Comparison of ENCODE assay signal across 27 mouse cellular contexts in genomic region chrX:6370706-6371105, GRCm38 (mm10). TPM values are rescaled to one million over a fixed set of nuclear protein-coding genes. Genes with fewer than 3 reads are reported as not detected.
A peak's percentile ranks its signal among the peaks of the same experiment; 100 is the strongest.
DNase-seq lines count a peak whose midpoint lies in the region; ATAC-seq lines count a peak whose summit lies in the region.
"Had no signal": no experiment of that assay in that cellular context is flagged by ENCODE, and none has a peak within 500 bp of the region (broad histone marks: within the 10 kb centered on the region; RNA-seq: fewer than 3 reads in every experiment).

No protein-coding gene starts in this region.

- no peaks in the 10 kb centered on the region for H3K4me1 ChIP-seq in hindbrain, embryonic 12.5 days

- no peaks in the 10 kb centered on the region for H3K36me3 ChIP-seq in hindbrain, embryonic 12.5 days
- H3K36me3 ChIP-seq: G1E had no signal

- DNase-seq in 3134 (ENCODE audit: extremely low read depth, insufficient read length, low spot score): peak; percentile 21
- DNase-seq in 3T3-L1 (ENCODE audit: low read depth, low spot score): peak; percentile 71
- DNase-seq in NIH3T3 (ENCODE audit: low read depth): peak; percentile 62
- DNase-seq in large intestine, adult 2 months (ENCODE audit: low read depth, low spot score): peak; percentile 7
- no peak for DNase-seq in testis, postnatal 14 days (ENCODE audit: low spot score)
- no peak for DNase-seq in testis, postnatal 10 days (ENCODE audit: low spot score)
- DNase-seq in left cerebral cortex, postnatal 25 days (ENCODE audit: low spot score in 2 of 2): no peak
- DNase-seq: adrenal gland, adult 2 months; adrenal gland, adult 8-10 months; adrenal gland, postnatal 10 days; adrenal gland, postnatal 14 days; adrenal gland, postnatal 25 days; adrenal gland, postnatal 36 days; B cell, adult 2 months; cerebellum, adult 11 months; cerebellum, adult 11-12 months; cerebellum, adult 18-20 months; cerebellum, adult 2 months; cerebellum, adult 8-10 months had no signal

- intact Hi-C loops in left cerebral cortex, postnatal 25 days (cut with DNase I): no loop called here

- H3K4me2 ChIP-seq in hindbrain, embryonic 12.5 days (replicated peaks): no peak overlapping the region

- WGBS in large intestine, adult 2 months: 44% methylated on average over 3 of the region's 3 CpGs
- 88% methylated on average over 3 of the region's 3 CpGs for WGBS in hindbrain, embryonic 12.5 days

- no peaks in the 10 kb centered on the region for H3K27me3 ChIP-seq in hindbrain, embryonic 12.5 days
- H3K27me3 ChIP-seq: CH12.LX, Patski had no signal

- no peaks in the 10 kb centered on the region for H3K9me3 ChIP-seq in hindbrain, embryonic 12.5 days (replicated peaks)
- H3K9me3 ChIP-seq: G1E had no signal

- H3K9ac ChIP-seq in hindbrain, embryonic 12.5 days: no peak overlapping the region

- no peak for ATAC-seq in hindbrain, embryonic 12.5 days (ENCODE audit: low FRiP score)
- ATAC-seq: activated CD4-positive, CD25-positive, alpha-beta regulatory T cell, adult 4 months; CD4-positive, CD25-positive, alpha-beta regulatory T cell, adult 4 months; Patski had no signal

- H3K27ac ChIP-seq in hindbrain, embryonic 12.5 days: no peak overlapping the region

- no peak overlapping the region for H3K4me3 ChIP-seq in hindbrain, embryonic 12.5 days

RNA-seq across cellular contexts. Expression of gene Shroom4, which starts 28.9 kb away (rescaled TPM):
- polyA plus RNA-seq in large intestine, adult 2 months (2012; rRNA removed): 0.40 and 0.45 TPM in 2 replicates
- 1 to 10 TPM; 4.0 to 5.2 TPM for total RNA-seq in left cerebral cortex, postnatal 25 days (2021)
- 5.0 and 7.1 TPM in 2 replicates for polyA plus RNA-seq in hindbrain, embryonic 12.5 days (2016; fragmentation: Nextera tagmentation; extraction: Ambion mirVana)
- total RNA-seq: MEL had no signal
- polyA plus RNA-seq: CD4-positive, CD25-positive, alpha-beta regulatory T cell, adult 4 months; G1E had no signal

RNA-seq across cellular contexts. Expression of gene Bmp15, which starts 50.2 kb away (rescaled TPM):
- polyA plus RNA-seq in large intestine, adult 2 months (2012; rRNA removed): not detected in 2 replicates
- total RNA-seq in left cerebral cortex, postnatal 25 days (2021): under 1 TPM; 0.23 to 0.34 TPM
- polyA plus RNA-seq in hindbrain, embryonic 12.5 days (2016; fragmentation: Nextera tagmentation; extraction: Ambion mirVana): 0.15 and 0.17 TPM in 2 replicates
- total RNA-seq: adrenal gland, postnatal 25 days; CH12.LX; MEL had no signal
- polyA plus RNA-seq: activated CD4-positive, CD25-positive, alpha-beta regulatory T cell, adult 4 months; adrenal gland, adult 2 months; C2C12; CD4-positive, CD25-positive, alpha-beta regulatory T cell, adult 4 months; cerebellum, adult 2 months; G1E had no signal

Comparison
In these comparisons a context has a peak if more than half of its experiments do, and no peak if none do; other contexts are left out.
1. DNase-seq: peak in 3134 (single experiment), 3T3-L1 (single experiment), NIH3T3 (single experiment) and large intestine, adult 2 months (single experiment); none in testis, postnatal 14 days (single experiment), testis, postnatal 10 days (single experiment) and left cerebral cortex, postnatal 25 days (0 of 2).